Mouse (Mus musculus): ENCODE data around the gene Zfp92. TPM values are rescaled to one million over a fixed set of nuclear protein-coding genes. Genes with fewer than 3 reads are reported as not detected.

The Zfp92 gene
- polyA plus RNA-seq, 1 experiment from 2014 or later: not detected

- DNase-seq (ENCODE audit: low spot score): no peak
Measured at GRCm38 (mm10) chrX:73474340-73475165, 63.7 kb downstream of the Zfp92 start.

- no peak for DNase-seq (ENCODE audit: low spot score)
Measured at GRCm38 (mm10) chrX:73475658-73476256, 64.9 kb downstream of the Zfp92 start.

- no peak for DNase-seq (ENCODE audit: low spot score)
Measured at GRCm38 (mm10) chrX:73476621-73477020, 65.7 kb downstream of the Zfp92 start.

- no peak for DNase-seq (ENCODE audit: low spot score)
Measured at GRCm38 (mm10) chrX:73477500-73477899, 66.6 kb downstream of the Zfp92 start.

Other genes with a start within 250 kb of the Zfp92 start
- not detected in 2 replicates for gene Spin2d, start 234.1 kb upstream of the Zfp92 start, polyA plus RNA-seq (2015; fragmentation: Nextera tagmentation; extraction: Ambion mirVana)
- gene Xlr3b, start 218.9 kb upstream of the Zfp92 start, polyA plus RNA-seq (2015; fragmentation: Nextera tagmentation; extraction: Ambion mirVana): 0.44 and 4.8 TPM in 2 replicates
- gene Xlr4b, start 196.8 kb upstream of the Zfp92 start, polyA plus RNA-seq (2015; fragmentation: Nextera tagmentation; extraction: Ambion mirVana): 60.8 and 71.0 TPM in 2 replicates
- gene F8a, start 182.8 kb upstream of the Zfp92 start, polyA plus RNA-seq (2015; fragmentation: Nextera tagmentation; extraction: Ambion mirVana): 19.1 and 20.4 TPM in 2 replicates
- 24.2 and 36.5 TPM in 2 replicates for gene Xlr4c, start 168.0 kb upstream of the Zfp92 start, polyA plus RNA-seq (2015; fragmentation: Nextera tagmentation; extraction: Ambion mirVana)
- gene Xlr3c, start 145.7 kb upstream of the Zfp92 start, polyA plus RNA-seq (2015; fragmentation: Nextera tagmentation; extraction: Ambion mirVana): not detected in 2 replicates
- gene Xlr5a, start 118.1 kb upstream of the Zfp92 start, polyA plus RNA-seq (2015; fragmentation: Nextera tagmentation; extraction: Ambion mirVana): 0.18 TPM in 1 of 2 replicates, not detected in the other
- gene Xlr5c, start 118.1 kb upstream of the Zfp92 start, polyA plus RNA-seq (2015; fragmentation: Nextera tagmentation; extraction: Ambion mirVana): 0.10 TPM in 1 of 2 replicates, not detected in the other
- not detected in 2 replicates for gene Gm45015, start 74.3 kb upstream of the Zfp92 start, polyA plus RNA-seq (2015; fragmentation: Nextera tagmentation; extraction: Ambion mirVana)
- 5.6 and 5.7 TPM in 2 replicates for gene Zfp275, start 68.5 kb upstream of the Zfp92 start, polyA plus RNA-seq (2015; fragmentation: Nextera tagmentation; extraction: Ambion mirVana)
- not detected in 2 replicates for gene Gm18336, start 12.4 kb upstream of the Zfp92 start, polyA plus RNA-seq (2015; fragmentation: Nextera tagmentation; extraction: Ambion mirVana)
- 0.50 and 0.77 TPM in 2 replicates for gene Trex2, start 24.2 kb downstream of the Zfp92 start, polyA plus RNA-seq (2015; fragmentation: Nextera tagmentation; extraction: Ambion mirVana)
- gene Haus7, start 47.9 kb downstream of the Zfp92 start, polyA plus RNA-seq (2015; fragmentation: Nextera tagmentation; extraction: Ambion mirVana): 44.7 and 46.3 TPM in 2 replicates
- gene Bgn, start 72.5 kb downstream of the Zfp92 start, polyA plus RNA-seq (2015; fragmentation: Nextera tagmentation; extraction: Ambion mirVana): 9.5 and 12.5 TPM in 2 replicates
- gene Atp2b3, start 92.0 kb downstream of the Zfp92 start, polyA plus RNA-seq (2015; fragmentation: Nextera tagmentation; extraction: Ambion mirVana): 0.03 TPM in 1 of 2 replicates, not detected in the other
- 0.35 and 0.46 TPM in 2 replicates for gene Dusp9, start 228.3 kb downstream of the Zfp92 start, polyA plus RNA-seq (2015; fragmentation: Nextera tagmentation; extraction: Ambion mirVana)
- gene Pnck, start 249.0 kb downstream of the Zfp92 start, polyA plus RNA-seq (2015; fragmentation: Nextera tagmentation; extraction: Ambion mirVana): 5.4 and 6.4 TPM in 2 replicates